Mouse (Mus musculus): ENCODE results near the gene Mrgpre.

- no peak for TF ChIP-seq POLR2A (IDR thresholded peaks at IDR 0.05; ENCODE audit: insufficient read depth, low read depth, low read length)
- no peak for TF ChIP-seq CTCF (IDR thresholded peaks at IDR 0.05; ENCODE audit: insufficient read depth, low read depth, low read length)
Measured at GRCm38 (mm10) chr7:143769461-143769860, 14.8 kb downstream of the Mrgpre start.

Data from olfactory bulb, adult 2 months (tissue).